Mouse (Mus musculus): ENCODE data around the gene Saxo1. TPM values are rescaled to one million over a fixed set of nuclear protein-coding genes. Genes with fewer than 3 reads are reported as not detected.

Gene Saxo1
- polyA plus RNA-seq, 1 experiment from 2014 or later, result not detected

- Histone ChIP-seq H3K27me3 (no peaks in the 10 kb centered on the region), H3K4me3 (replicated peaks) (no peak overlapping the region), H3K4me2 (no peak overlapping the region), H3K27ac (no peak overlapping the region), H3K36me3 (replicated peaks) (no peaks in the 10 kb centered on the region), H3K9ac (no peak overlapping the region), H3K4me1 (no peaks in the 10 kb centered on the region), H3K9me3 (no peaks in the 10 kb centered on the region)
- 85% methylated on average over 3 of the region's 3 CpGs for WGBS
- no peak for ATAC-seq (ENCODE audit: low FRiP score)
Measured at GRCm38 (mm10) chr4:86407200-86407527, 151.0 kb downstream of the Saxo1 start.

DNA sequence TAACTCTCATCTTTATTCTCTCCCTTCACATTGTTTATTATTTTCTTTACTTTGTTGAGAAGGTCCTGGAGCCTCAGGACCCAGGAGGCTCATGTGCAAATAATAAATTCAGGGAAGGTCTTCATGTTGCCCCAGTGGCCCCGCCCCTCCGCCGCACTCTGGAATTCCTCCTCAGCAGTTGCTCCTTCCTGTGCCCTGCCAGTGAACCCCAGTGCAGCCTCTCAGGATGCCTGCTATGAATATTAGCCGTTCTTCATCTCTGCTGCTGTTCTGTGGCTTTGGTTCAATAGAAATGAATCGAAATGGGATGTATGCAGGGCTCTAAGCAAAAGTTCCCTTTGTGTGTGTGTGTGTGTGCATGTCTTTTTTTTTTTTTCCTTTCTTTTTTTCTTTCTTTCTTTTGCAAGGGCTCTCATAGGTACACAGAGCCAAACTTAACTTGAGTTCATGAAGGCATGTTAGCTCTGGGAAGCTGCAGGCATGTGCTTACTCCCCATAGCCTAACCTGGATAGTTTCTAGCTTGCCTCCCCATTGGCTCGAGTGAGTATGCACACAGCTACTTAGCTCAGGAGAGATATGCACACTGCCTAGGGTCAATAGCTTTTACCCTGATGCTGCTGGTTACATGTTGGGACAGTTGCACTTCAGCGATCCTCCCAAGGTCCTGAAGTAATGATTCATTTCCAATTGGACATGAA lies 151.5 kb downstream of the Saxo1 start:
- Histone ChIP-seq H3K4me2 (no peak overlapping the region), H3K27ac (no peak overlapping the region), H3K9ac (no peak overlapping the region), H3K4me3 (replicated peaks) (no peak overlapping the region), H3K27me3 (no peaks in the 10 kb centered on the region), H3K4me1 (no peaks in the 10 kb centered on the region), H3K36me3 (replicated peaks) (no peaks in the 10 kb centered on the region), H3K9me3 (no peaks in the 10 kb centered on the region)
- WGBS, result 79% methylated on average over 7 of the region's 7 CpGs
- no peak for ATAC-seq (ENCODE audit: low FRiP score)

DNA sequence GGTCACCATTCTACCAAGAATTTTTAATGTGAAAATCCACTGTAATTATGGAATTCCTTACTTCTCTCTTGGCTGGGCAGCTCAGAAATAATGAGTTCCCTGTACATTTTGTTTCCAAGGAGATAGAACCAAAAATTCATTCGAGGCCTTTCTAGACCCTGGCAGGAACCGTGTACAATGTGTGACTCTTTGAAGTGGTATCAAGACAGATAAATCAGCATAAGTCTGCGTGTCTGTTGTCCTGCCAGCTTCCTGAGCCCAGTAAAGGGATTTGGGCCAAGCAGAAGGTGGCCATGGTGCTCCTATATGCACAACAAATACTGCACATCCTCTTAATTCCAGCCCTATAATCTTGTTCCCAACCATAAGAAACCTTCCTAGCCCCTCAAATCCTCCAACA lies 157.0 kb downstream of the Saxo1 start:
- Histone ChIP-seq H3K27me3 (no peaks in the 10 kb centered on the region), H3K4me3 (replicated peaks) (no peak overlapping the region), H3K9ac (no peak overlapping the region), H3K4me2 (no peak overlapping the region), H3K36me3 (replicated peaks) (no peaks in the 10 kb centered on the region), H3K4me1 (no peaks in the 10 kb centered on the region), H3K27ac (no peak overlapping the region), H3K9me3 (no peaks in the 10 kb centered on the region)
- ATAC-seq (ENCODE audit: low FRiP score), result no peak
- WGBS, result 76% methylated on average over 3 of the region's 3 CpGs

GRCm38 (mm10) chr4:86397470-86397869 lies 160.7 kb downstream of the Saxo1 start:
- Histone ChIP-seq H3K27ac (no peak overlapping the region), H3K4me2 (no peak overlapping the region), H3K36me3 (replicated peaks) (no peaks in the 10 kb centered on the region), H3K9ac (no peak overlapping the region), H3K27me3 (no peaks in the 10 kb centered on the region), H3K9me3 (no peaks in the 10 kb centered on the region), H3K4me1 (no peaks in the 10 kb centered on the region), H3K4me3 (replicated peaks) (no peak overlapping the region)
- 89% methylated on average over 2 of the region's 2 CpGs for WGBS
- ATAC-seq (ENCODE audit: low FRiP score), result no peak

GRCm38 (mm10) chr4:86396672-86397288 lies 161.3 kb downstream of the Saxo1 start:
- Histone ChIP-seq H3K9ac (no peak overlapping the region), H3K36me3 (replicated peaks) (no peaks in the 10 kb centered on the region), H3K27ac (no peak overlapping the region), H3K27me3 (no peaks in the 10 kb centered on the region), H3K4me2 (no peak overlapping the region), H3K4me3 (replicated peaks) (no peak overlapping the region), H3K9me3 (no peaks in the 10 kb centered on the region), H3K4me1 (no peaks in the 10 kb centered on the region)
- ATAC-seq (ENCODE audit: low FRiP score), result no peak
- 80% methylated on average over 7 of the region's 7 CpGs for WGBS

- H3K27me3 ChIP-seq, result no peaks in the 10 kb centered on the region
- no peak for ATAC-seq (ENCODE audit: low FRiP score)
- H3K27ac ChIP-seq, result no peak overlapping the region
Measured at GRCm38 (mm10) chr4:86395636-86396035, 162.5 kb downstream of the Saxo1 start.

More at GRCm38 (mm10) chr4:86395636-86396035, 162.5 kb downstream of the Saxo1 start:
- Histone ChIP-seq H3K4me3 (replicated peaks) (no peak overlapping the region), H3K36me3 (replicated peaks) (no peaks in the 10 kb centered on the region), H3K4me2 (no peak overlapping the region), H3K9ac (no peak overlapping the region), H3K9me3 (no peaks in the 10 kb centered on the region), H3K4me1 (no peaks in the 10 kb centered on the region)
- 82% methylated on average over 6 of the region's 6 CpGs for WGBS

Other genes with a start within 250 kb of the Saxo1 start
- 81.3 and 85.2 TPM in 2 replicates for gene Rraga, start 17.3 kb upstream of the Saxo1 start, polyA plus RNA-seq (2016; fragmentation: Nextera tagmentation; extraction: Ambion mirVana)
- gene Haus6, start 53.7 kb upstream of the Saxo1 start, polyA plus RNA-seq (2016; fragmentation: Nextera tagmentation; extraction: Ambion mirVana), result 26.4 and 27.4 TPM in 2 replicates
- gene Plin2, start 111.7 kb upstream of the Saxo1 start, polyA plus RNA-seq (2016; fragmentation: Nextera tagmentation; extraction: Ambion mirVana), result 44.8 and 46.7 TPM in 2 replicates
- 7.3 and 8.6 TPM in 2 replicates for gene Dennd4c, start 190.2 kb upstream of the Saxo1 start, polyA plus RNA-seq (2016; fragmentation: Nextera tagmentation; extraction: Ambion mirVana)